Mouse (Mus musculus): Measurements from ENCODE around the gene Fv1. TPM values are rescaled to one million over a fixed set of nuclear protein-coding genes. Genes with fewer than 3 reads are reported as not detected.

Gene Fv1
- polyA plus RNA-seq (2014; fragmentation: Illumina TruSeq; extraction: RNeasy Lipid Tissue Mini Kit (QIAGEN cat#74804); ENCODE audit: low replicate concordance), result 5.2 TPM

DNA sequence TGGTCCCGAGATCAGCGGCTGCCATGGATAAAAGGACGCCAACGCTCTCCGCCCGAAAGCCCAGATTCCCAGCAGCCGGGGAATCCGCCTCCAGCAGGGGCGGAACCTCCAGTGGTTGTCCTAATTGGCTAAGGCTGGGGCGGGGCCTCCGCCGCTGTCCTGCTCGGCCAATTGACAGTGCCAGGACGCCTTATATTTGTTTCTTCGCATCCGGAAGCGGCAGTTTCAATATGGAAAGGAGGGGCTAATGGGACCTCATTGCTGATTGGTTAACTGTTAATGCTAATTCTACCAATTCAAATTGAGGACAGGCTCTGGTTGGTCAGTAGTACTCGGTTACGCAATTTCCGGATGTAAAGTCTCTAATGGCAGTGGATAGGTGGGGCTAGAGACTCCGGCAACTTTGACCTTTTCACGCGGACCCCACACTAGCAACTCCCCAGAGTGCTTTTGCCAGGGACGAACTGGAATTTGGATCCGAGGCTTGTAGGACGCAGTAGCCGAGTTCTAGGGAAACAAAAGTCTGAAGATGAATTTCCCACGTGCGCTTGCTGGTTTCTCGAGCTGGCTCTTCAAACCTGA, at the start of gene Fv1, which contains the start of gene Miip:
Gene Fv1, plus strand, starts transcription at position 530 of the 582 bp plus-strand sequence.
Gene Miip, minus strand, starts transcription at position 367 of the 582 bp plus-strand sequence.

DNA sequence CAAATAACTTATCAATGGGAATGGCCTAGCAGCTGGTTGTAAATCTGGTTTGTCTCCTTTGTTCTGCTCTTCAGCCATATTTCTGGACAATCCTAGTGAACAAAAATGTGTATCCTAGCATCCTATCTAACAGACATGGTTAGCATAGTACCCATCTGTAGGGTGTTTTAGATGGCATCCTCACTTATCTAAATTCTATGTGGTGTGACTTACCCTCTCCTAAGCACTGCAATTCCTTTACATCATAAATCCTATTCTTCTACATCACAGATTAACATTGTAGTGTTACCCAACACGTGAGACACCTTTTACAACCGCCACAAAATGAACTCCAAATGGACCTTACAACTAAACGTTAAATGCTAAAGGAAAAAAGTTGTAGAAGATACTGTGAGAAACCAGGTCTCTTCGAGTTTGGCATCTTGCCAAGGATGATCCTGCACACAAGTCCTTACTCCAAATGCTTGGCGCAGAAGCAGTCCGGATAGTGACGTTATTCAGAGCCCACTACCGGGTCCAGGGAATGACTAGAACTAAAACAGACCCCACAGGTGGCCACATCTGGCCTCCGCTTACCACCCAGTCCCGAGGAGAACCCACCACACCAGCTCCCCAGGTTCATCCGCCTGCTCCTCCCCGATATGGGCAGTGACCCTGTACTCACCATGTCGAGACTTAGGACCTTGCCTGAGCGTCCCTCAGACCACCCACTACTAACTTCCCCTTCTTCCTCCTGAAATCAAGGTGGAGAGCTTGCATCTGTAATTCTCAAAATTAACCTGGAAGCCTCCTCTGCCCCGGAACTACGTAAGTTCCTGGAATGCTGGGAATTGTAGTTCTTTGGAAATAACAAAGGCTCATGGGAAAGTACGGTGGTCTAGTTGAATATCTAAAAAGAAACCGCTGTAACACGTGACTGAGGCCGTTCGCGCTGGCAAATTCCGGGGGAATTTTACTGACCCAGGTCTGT, 20.9 kb upstream of the Fv1 start, which contains the start of gene Zfp933:
Gene Zfp933, minus strand, starts transcription at position 753 of the 970 bp plus-strand sequence.

GRCm38 (mm10) chr4:147904313-147905089, 35.7 kb downstream of the Fv1 start, which contains the start of gene Mfn2:
Gene Mfn2, minus strand, starts transcription at chr4:147904704.

Other genes starting within 250 kb of the Fv1 start
- 5.9 TPM for gene Zfp979, start 226.5 kb upstream of the Fv1 start, polyA plus RNA-seq (2014; fragmentation: Illumina TruSeq; extraction: RNeasy Lipid Tissue Mini Kit (QIAGEN cat#74804); ENCODE audit: low replicate concordance)
- gene Zfp534, start 166.4 kb upstream of the Fv1 start, polyA plus RNA-seq (2014; fragmentation: Illumina TruSeq; extraction: RNeasy Lipid Tissue Mini Kit (QIAGEN cat#74804); ENCODE audit: low replicate concordance), result not detected
- 106 TPM for gene Zfp984, start 59.2 kb upstream of the Fv1 start, polyA plus RNA-seq (2014; fragmentation: Illumina TruSeq; extraction: RNeasy Lipid Tissue Mini Kit (QIAGEN cat#74804); ENCODE audit: low replicate concordance)
- 18.8 TPM for gene Zfp933, start 20.6 kb upstream of the Fv1 start, polyA plus RNA-seq (2014; fragmentation: Illumina TruSeq; extraction: RNeasy Lipid Tissue Mini Kit (QIAGEN cat#74804); ENCODE audit: low replicate concordance)
- not detected for gene Miip, start 163 bp upstream of the Fv1 start, polyA plus RNA-seq (2014; fragmentation: Illumina TruSeq; extraction: RNeasy Lipid Tissue Mini Kit (QIAGEN cat#74804); ENCODE audit: low replicate concordance)
- gene Mfn2, start 35.7 kb downstream of the Fv1 start, polyA plus RNA-seq (2014; fragmentation: Illumina TruSeq; extraction: RNeasy Lipid Tissue Mini Kit (QIAGEN cat#74804); ENCODE audit: low replicate concordance), result 18.8 TPM
- gene Plod1, start 67.8 kb downstream of the Fv1 start, polyA plus RNA-seq (2014; fragmentation: Illumina TruSeq; extraction: RNeasy Lipid Tissue Mini Kit (QIAGEN cat#74804); ENCODE audit: low replicate concordance), result 0.52 TPM
- gene 2510039O18Rik, start 71.9 kb downstream of the Fv1 start, polyA plus RNA-seq (2014; fragmentation: Illumina TruSeq; extraction: RNeasy Lipid Tissue Mini Kit (QIAGEN cat#74804); ENCODE audit: low replicate concordance), result 11.4 TPM
- not detected for gene Nppb, start 116.8 kb downstream of the Fv1 start, polyA plus RNA-seq (2014; fragmentation: Illumina TruSeq; extraction: RNeasy Lipid Tissue Mini Kit (QIAGEN cat#74804); ENCODE audit: low replicate concordance)
- gene Nppa, start 131.7 kb downstream of the Fv1 start, polyA plus RNA-seq (2014; fragmentation: Illumina TruSeq; extraction: RNeasy Lipid Tissue Mini Kit (QIAGEN cat#74804); ENCODE audit: low replicate concordance), result not detected
- 0.63 TPM for gene Clcn6, start 169.8 kb downstream of the Fv1 start, polyA plus RNA-seq (2014; fragmentation: Illumina TruSeq; extraction: RNeasy Lipid Tissue Mini Kit (QIAGEN cat#74804); ENCODE audit: low replicate concordance)
- 0.78 TPM for gene Mthfr, start 170.1 kb downstream of the Fv1 start, polyA plus RNA-seq (2014; fragmentation: Illumina TruSeq; extraction: RNeasy Lipid Tissue Mini Kit (QIAGEN cat#74804); ENCODE audit: low replicate concordance)
- 3.7 TPM for gene Agtrap, start 219.1 kb downstream of the Fv1 start, polyA plus RNA-seq (2014; fragmentation: Illumina TruSeq; extraction: RNeasy Lipid Tissue Mini Kit (QIAGEN cat#74804); ENCODE audit: low replicate concordance)

Data from small intestine, adult 10 weeks (tissue).